Mouse (Mus musculus): ENCODE results near the gene Rsad2. TPM values are rescaled to one million over a fixed set of nuclear protein-coding genes. Genes with fewer than 3 reads are reported as not detected.
A peak's percentile ranks its signal among the peaks of the same experiment; 100 is the strongest.

Gene Rsad2
- polyA plus RNA-seq, 1 experiment, result 0.94 TPM

DNA sequence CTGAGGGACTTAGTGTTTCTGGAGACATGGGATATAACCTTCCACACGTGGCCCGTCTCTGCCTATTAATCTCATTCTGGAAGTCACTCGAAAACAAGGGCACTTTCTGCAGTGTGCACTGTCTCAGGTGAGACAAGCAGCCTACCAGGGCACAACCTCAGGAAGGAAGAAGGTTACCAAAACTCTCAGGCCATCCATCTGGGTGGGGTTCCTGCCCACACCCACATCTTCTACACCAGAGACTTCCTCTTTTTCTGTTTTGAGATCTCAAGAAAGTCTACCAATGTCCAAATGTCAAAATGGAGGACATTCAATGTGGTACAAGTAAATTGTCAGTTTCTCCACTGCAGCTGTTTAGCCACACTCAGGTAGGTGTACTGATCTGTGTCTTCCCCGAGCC is 37.9 kb downstream of the Rsad2 start:
- H3K27ac ChIP-seq (ENCODE audit: insufficient read depth, low read length), result no peak overlapping the region
- H3K4me3 ChIP-seq (ENCODE audit: insufficient read depth, low read length), result no peak overlapping the region
- peaks cover 1% of the 10 kb centered on the region; the same call in 1 of the 2 replicates for H3K4me1 ChIP-seq (ENCODE audit: control insufficient read depth, insufficient read depth, low read length)
- TF ChIP-seq POLR2A (IDR thresholded peaks at IDR 0.05; ENCODE audit: extremely low read depth, insufficient read depth, low read length) (no peak), CTCF (IDR thresholded peaks at IDR 0.05; ENCODE audit: extremely low read depth, insufficient read depth, low read length) (no peak)

- H3K4me1 ChIP-seq (ENCODE audit: control insufficient read depth, insufficient read depth, low read length), result peaks cover 5% of the 10 kb centered on the region
- H3K27ac ChIP-seq (ENCODE audit: insufficient read depth, low read length), result peak overlapping the region; percentile 62
- TF ChIP-seq CTCF (IDR thresholded peaks at IDR 0.05; ENCODE audit: extremely low read depth, insufficient read depth, low read length) (no peak), POLR2A (IDR thresholded peaks at IDR 0.05; ENCODE audit: extremely low read depth, insufficient read depth, low read length) (no peak)
- H3K4me3 ChIP-seq (ENCODE audit: insufficient read depth, low read length), result no peak overlapping the region
Measured at GRCm38 (mm10) chr12:26416636-26417295, 39.5 kb downstream of the Rsad2 start.

- Histone ChIP-seq H3K4me1 (ENCODE audit: control insufficient read depth, insufficient read depth, low read length) (peaks cover 5% of the 10 kb centered on the region), H3K27ac (ENCODE audit: insufficient read depth, low read length) (peak within 1 kb of the TSS; percentile 92), H3K4me3 (ENCODE audit: insufficient read depth, low read length) (peak within 1 kb of the TSS; percentile 94)
- peak; percentile 37; the same call in 1 of the 2 replicates for TF ChIP-seq POLR2A (IDR thresholded peaks at IDR 0.05; ENCODE audit: extremely low read depth, insufficient read depth, low read length)
- peak; percentile 71 for TF ChIP-seq CTCF (IDR thresholded peaks at IDR 0.05; ENCODE audit: extremely low read depth, insufficient read depth, low read length)
Measured at GRCm38 (mm10) chr12:26415104-26415771, 41.0 kb downstream of the Rsad2 start, which contains the start of gene Rnf144a. Gene Rnf144a, minus strand, starts transcription at chr12:26415254.

DNA sequence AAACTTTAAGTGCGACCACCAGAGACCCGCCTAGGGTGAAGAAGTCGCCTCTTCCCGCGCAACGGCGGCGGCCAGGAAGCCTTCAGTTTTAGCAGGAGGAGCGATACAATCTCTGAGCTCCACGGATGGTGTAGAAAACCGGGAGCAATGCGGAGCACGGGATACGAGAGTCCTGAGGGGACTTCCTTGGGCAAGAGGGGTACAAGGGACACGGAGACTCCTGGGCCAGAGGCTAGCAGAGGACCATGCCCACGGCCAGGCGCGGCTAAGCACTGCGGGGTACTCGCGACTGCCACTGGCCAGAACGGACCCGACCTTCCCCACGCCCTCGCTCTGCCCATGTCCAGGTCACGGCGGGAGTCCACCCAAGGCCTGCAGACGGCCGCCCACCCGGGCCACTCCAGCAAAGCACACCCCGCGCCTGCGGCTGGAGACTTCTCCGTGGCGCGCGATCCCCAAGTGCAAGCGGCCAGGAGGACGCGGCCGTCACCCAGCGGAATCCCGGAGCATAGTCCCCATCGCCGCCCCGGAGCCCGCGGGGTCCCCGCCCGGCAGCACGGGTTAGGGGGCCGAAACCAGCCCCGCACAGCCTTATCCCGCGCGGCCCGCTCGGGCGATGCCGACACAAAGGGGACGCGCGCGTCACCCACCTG is 41.7 kb downstream of the Rsad2 start:
- Histone ChIP-seq H3K27ac (ENCODE audit: insufficient read depth, low read length) (peak overlapping the region; percentile 92), H3K4me1 (ENCODE audit: control insufficient read depth, insufficient read depth, low read length) (peaks cover 5% of the 10 kb centered on the region), H3K4me3 (ENCODE audit: insufficient read depth, low read length) (peak overlapping the region; percentile 94)
- TF ChIP-seq POLR2A (IDR thresholded peaks at IDR 0.05; ENCODE audit: extremely low read depth, insufficient read depth, low read length) (no peak), CTCF (IDR thresholded peaks at IDR 0.05; ENCODE audit: extremely low read depth, insufficient read depth, low read length) (no peak)

DNA sequence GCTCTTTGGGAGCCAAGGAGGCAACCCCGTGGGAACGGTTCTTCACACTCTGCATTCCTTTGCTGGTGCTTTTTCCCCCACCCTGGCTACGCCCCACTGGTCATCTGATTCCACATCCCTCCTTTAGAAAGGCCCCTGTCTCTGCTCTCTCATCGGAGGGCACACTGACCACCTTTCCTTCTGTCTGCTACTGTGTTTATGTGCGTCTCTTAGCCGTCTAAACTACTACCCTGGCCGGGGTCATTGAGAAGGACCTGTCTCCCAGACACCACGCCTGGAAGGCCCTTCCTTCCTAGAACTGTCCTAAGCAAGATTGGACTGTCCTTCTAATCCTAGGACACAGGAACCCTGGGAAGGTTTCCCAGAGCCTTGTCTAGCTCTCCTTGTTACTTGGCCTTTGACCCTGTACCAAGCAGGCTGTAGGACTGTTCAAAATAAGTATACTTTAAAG is 42.3 kb downstream of the Rsad2 start:
- TF ChIP-seq POLR2A (IDR thresholded peaks at IDR 0.05; ENCODE audit: extremely low read depth, insufficient read depth, low read length), result no peak
- no peak for TF ChIP-seq CTCF (IDR thresholded peaks at IDR 0.05; ENCODE audit: extremely low read depth, insufficient read depth, low read length)
- H3K27ac ChIP-seq (ENCODE audit: insufficient read depth, low read length), result no peak overlapping the region
- peak overlapping the region; percentile 94 for H3K4me3 ChIP-seq (ENCODE audit: insufficient read depth, low read length)
- peaks cover 5% of the 10 kb centered on the region for H3K4me1 ChIP-seq (ENCODE audit: control insufficient read depth, insufficient read depth, low read length)

DNA sequence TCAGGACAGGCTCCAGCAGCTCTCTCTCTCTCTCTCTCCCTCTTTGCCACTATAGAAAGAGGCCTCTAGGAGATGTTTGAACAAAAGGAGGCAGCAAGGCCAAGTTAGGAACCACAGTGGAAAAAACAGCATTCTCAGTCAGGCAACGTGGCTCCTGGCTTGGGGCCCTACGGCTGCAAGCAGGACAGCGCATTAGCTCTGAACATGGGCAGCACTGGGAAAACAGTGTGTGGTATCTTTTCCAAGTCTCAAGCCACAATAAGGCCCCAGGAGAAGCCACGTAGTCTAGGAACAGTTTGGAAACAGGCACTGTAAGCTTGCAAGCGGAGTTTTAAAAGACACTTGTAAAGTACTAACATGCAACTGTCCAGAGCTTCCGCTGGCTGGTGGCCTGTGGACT is 43.5 kb downstream of the Rsad2 start:
- TF ChIP-seq CTCF (IDR thresholded peaks at IDR 0.05; ENCODE audit: extremely low read depth, insufficient read depth, low read length), result no peak
- TF ChIP-seq POLR2A (IDR thresholded peaks at IDR 0.05; ENCODE audit: extremely low read depth, insufficient read depth, low read length), result no peak
- Histone ChIP-seq H3K4me3 (ENCODE audit: insufficient read depth, low read length) (peak overlapping the region; percentile 19), H3K4me1 (ENCODE audit: control insufficient read depth, insufficient read depth, low read length) (peaks cover 5% of the 10 kb centered on the region), H3K27ac (ENCODE audit: insufficient read depth, low read length) (no peak overlapping the region)

DNA sequence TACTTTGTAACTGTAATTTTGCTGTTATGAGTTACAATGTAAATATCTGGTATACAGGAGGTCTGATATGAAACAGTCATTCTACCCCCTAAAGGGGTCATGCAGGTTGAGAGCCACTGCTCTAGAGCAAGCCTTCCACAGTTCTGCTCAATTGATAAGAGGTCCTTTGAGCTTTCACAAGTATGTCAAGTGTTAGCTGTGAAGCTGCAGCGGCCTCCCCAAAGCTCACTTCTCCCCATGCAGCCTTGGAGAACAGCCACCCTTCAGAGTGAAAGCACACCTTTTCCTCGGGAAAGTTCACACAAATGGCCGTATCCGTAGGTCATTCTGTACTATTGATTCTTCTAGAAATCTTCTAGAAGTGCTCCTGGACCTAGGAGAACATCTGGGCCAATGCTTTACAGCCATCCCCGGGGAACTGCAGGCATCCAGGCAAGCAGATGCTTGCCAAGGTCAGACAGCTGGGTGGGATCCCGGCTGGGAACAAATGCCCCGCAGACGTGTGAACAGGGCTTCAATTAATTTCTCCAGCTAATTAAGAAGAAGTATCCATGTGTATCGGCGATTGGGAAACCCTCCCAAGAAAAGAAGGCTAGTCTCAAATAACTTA is 44.3 kb downstream of the Rsad2 start:
- Histone ChIP-seq H3K27ac (ENCODE audit: insufficient read depth, low read length) (no peak overlapping the region), H3K4me3 (ENCODE audit: insufficient read depth, low read length) (no peak overlapping the region), H3K4me1 (ENCODE audit: control insufficient read depth, insufficient read depth, low read length) (peaks cover 5% of the 10 kb centered on the region)
- TF ChIP-seq POLR2A (IDR thresholded peaks at IDR 0.05; ENCODE audit: extremely low read depth, insufficient read depth, low read length) (no peak), CTCF (IDR thresholded peaks at IDR 0.05; ENCODE audit: extremely low read depth, insufficient read depth, low read length) (no peak)

DNA sequence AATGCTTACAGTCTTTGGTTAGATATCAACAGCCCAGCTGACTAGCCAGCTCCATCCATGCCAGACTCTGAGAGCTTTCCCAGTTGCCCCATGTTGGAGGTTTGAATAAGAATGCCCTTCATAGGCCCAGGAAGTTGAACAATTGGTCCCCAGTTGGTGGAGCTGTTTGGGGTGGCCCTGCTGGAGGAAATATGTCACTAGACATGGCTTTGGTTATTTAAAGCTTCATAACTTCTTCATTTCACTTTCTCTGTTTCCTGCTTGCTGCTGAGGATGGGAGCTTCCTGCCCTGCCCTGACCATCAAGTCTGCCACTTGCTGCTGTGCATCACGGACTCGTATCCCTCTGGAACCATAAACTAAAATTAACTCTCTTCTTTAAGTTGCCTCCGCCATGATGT is 45.8 kb downstream of the Rsad2 start:
- peaks cover 4% of the 10 kb centered on the region for H3K4me1 ChIP-seq (ENCODE audit: control insufficient read depth, insufficient read depth, low read length)
- no peak for TF ChIP-seq POLR2A (IDR thresholded peaks at IDR 0.05; ENCODE audit: extremely low read depth, insufficient read depth, low read length)
- no peak for TF ChIP-seq CTCF (IDR thresholded peaks at IDR 0.05; ENCODE audit: extremely low read depth, insufficient read depth, low read length)
- no peak overlapping the region for H3K27ac ChIP-seq (ENCODE audit: insufficient read depth, low read length)
- H3K4me3 ChIP-seq (ENCODE audit: insufficient read depth, low read length), result no peak overlapping the region

DNA sequence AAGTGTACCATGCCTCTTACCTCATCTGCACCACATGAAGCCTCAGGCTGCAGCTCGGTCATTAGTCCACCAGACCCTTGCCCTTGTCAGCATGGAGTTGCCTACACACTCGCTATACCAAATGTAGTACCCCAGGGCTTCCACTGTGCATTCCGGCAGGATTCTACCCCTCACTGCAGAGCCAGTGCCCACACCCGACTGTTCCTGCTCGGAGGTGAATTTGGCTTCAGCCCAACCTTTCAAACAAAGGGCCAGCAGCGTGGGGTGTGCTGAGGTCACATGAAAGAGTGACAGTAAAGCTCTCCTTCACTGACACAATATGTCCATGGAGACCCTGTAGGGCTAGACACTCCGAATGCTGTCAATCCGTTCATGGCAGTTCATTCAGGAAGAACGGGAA is 47.5 kb downstream of the Rsad2 start:
- Histone ChIP-seq H3K27ac (ENCODE audit: insufficient read depth, low read length) (no peak overlapping the region), H3K4me3 (ENCODE audit: insufficient read depth, low read length) (no peak overlapping the region), H3K4me1 (ENCODE audit: control insufficient read depth, insufficient read depth, low read length) (peaks cover 13% of the 10 kb centered on the region)
- TF ChIP-seq CTCF (IDR thresholded peaks at IDR 0.05; ENCODE audit: extremely low read depth, insufficient read depth, low read length) (no peak), POLR2A (IDR thresholded peaks at IDR 0.05; ENCODE audit: extremely low read depth, insufficient read depth, low read length) (no peak)
